Mouse (Mus musculus) hindbrain, embryonic 13.5 days (tissue): ENCODE results near the gene Npw. TPM values are rescaled to one million over a fixed set of nuclear protein-coding genes. Genes with fewer than 3 reads are reported as not detected.

ENCODE experiments used
- ATAC-seq: fragments of 200-750 bp; cut with Nextera tagmentation; 2 replicates; pipeline ENCODE4 v1.8.0; 2017; ENCODE audit warnings: moderate TSS enrichment; ENCODE audit not compliant: low FRiP score
- H3K27ac ChIP-seq: fragments of 300-500 bp; sonication (generic); 2 replicates; pipeline ENCODE4 v1.5.1; 2015; ENCODE audit warnings: inconsistent platforms, mild to moderate bottlenecking, moderate library complexity
- H3K27me3 ChIP-seq: fragments of 300-500 bp; sonication (generic); 2 replicates; pipeline ENCODE4 v1.6.1; 2015; ENCODE audit warnings: mild to moderate bottlenecking, inconsistent platforms
- H3K36me3 ChIP-seq: fragments of 300-500 bp; sonication (generic); 2 replicates; pipeline ENCODE4 v1.6.1; 2015; ENCODE audit warnings: mild to moderate bottlenecking, inconsistent platforms
- H3K4me1 ChIP-seq: fragments of 300-500 bp; sonication (generic); replicated peaks from 2 replicates; pipeline ENCODE4 v1.6.1; 2015; ENCODE audit warnings: inconsistent platforms
- H3K4me2 ChIP-seq: fragments of 300-500 bp; sonication (generic); 2 replicates; pipeline ENCODE4 v1.6.1; 2015; ENCODE audit warnings: inconsistent platforms, mild to moderate bottlenecking, moderate library complexity
- H3K4me3 ChIP-seq: fragments of 300-500 bp; sonication (generic); 2 replicates; pipeline ENCODE4 v1.5.1; 2015; ENCODE audit warnings: mild to moderate bottlenecking, inconsistent platforms
- H3K9ac ChIP-seq: fragments of 300-500 bp; sonication (generic); 2 replicates; pipeline ENCODE4 v1.6.1; 2015; ENCODE audit warnings: mild to moderate bottlenecking, inconsistent platforms
- H3K9me3 ChIP-seq: fragments of 300-500 bp; sonication (generic); 2 replicates; pipeline ENCODE4 v1.6.1; 2016; ENCODE audit warnings: inconsistent platforms
- WGBS: fragments of 180-500 bp; shearing (Covaris S2); methylation state at CpG from one replicate; pipeline ENCODE4 v1.1.7; 2015; 5-methylcytosine and 5-hydroxymethylcytosine counted together
- polyA plus RNA-seq: library from polyadenylated mRNA; unstranded; fragments of >200 nt; fragmentation: Nextera tagmentation; extraction: Ambion mirVana; gene quantifications from 2 replicates; pipeline ENCODE4 v1.2.1, GENCODE M21; 2015

The Npw gene
- polyA plus RNA-seq, 1 experiment from 2014 or later: not detected

GRCm38 (mm10) chr17:24635694-24636093 lies 22.6 kb downstream of the Npw start:
- Histone ChIP-seq H3K9me3 (no peaks in the 10 kb centered on the region), H3K27me3 (no peaks in the 10 kb centered on the region), H3K4me1 (peaks cover 24% of the 10 kb centered on the region), H3K27ac (no peak overlapping the region), H3K36me3 (peaks cover 19% of the 10 kb centered on the region), H3K4me2 (no peak overlapping the region), H3K4me3 (no peak overlapping the region), H3K9ac (no peak overlapping the region)
- no peak for ATAC-seq
- 92% methylated on average over 5 of the region's 5 CpGs for WGBS

- 98% methylated on average over 4 of the region's 4 CpGs for WGBS
- no peak overlapping the region for H3K4me2 ChIP-seq
- peaks cover 24% of the 10 kb centered on the region for H3K4me1 ChIP-seq
- no peak overlapping the region for H3K9ac ChIP-seq
- H3K27me3 ChIP-seq: no peaks in the 10 kb centered on the region
- H3K4me3 ChIP-seq: no peak overlapping the region
- H3K36me3 ChIP-seq: peaks cover 19% of the 10 kb centered on the region
- no peaks in the 10 kb centered on the region for H3K9me3 ChIP-seq
- no peak overlapping the region for H3K27ac ChIP-seq
- ATAC-seq: no peak
Measured at GRCm38 (mm10) chr17:24635024-24635423, 23.2 kb downstream of the Npw start.

- Histone ChIP-seq H3K4me2 (no peak overlapping the region), H3K27me3 (no peaks in the 10 kb centered on the region), H3K9me3 (no peaks in the 10 kb centered on the region), H3K27ac (no peak overlapping the region), H3K4me3 (no peak overlapping the region), H3K4me1 (peaks cover 24% of the 10 kb centered on the region), H3K9ac (no peak overlapping the region), H3K36me3 (peaks cover 26% of the 10 kb centered on the region)
- 94% methylated on average over 11 of the region's 11 CpGs for WGBS
- ATAC-seq: no peak
Measured at GRCm38 (mm10) chr17:24633831-24634230, 24.4 kb downstream of the Npw start.

- Histone ChIP-seq H3K4me3 (peak overlapping the region; percentile 68), H3K4me2 (peak overlapping the region; percentile 89), H3K9me3 (no peaks in the 10 kb centered on the region), H3K27me3 (no peaks in the 10 kb centered on the region), H3K36me3 (peaks cover 28% of the 10 kb centered on the region), H3K9ac (peak overlapping the region; percentile 75), H3K27ac (peak overlapping the region; percentile 76), H3K4me1 (peaks cover 26% of the 10 kb centered on the region)
- ATAC-seq: peak; percentile 53
- 15% methylated on average over 22 of the region's 22 CpGs for WGBS
Measured at GRCm38 (mm10) chr17:24632813-24633449, 25.3 kb downstream of the Npw start.

- WGBS: 2% methylated on average over 51 of the region's 51 CpGs
- Histone ChIP-seq H3K27ac (peak within 1 kb of the TSS; percentile 76), H3K4me2 (peak within 1 kb of the TSS; percentile 89), H3K9ac (peak within 1 kb of the TSS; percentile 75), H3K36me3 (peaks cover 35% of the 10 kb centered on the region), H3K4me3 (peak within 1 kb of the TSS; percentile 68), H3K9me3 (no peaks in the 10 kb centered on the region), H3K27me3 (no peaks in the 10 kb centered on the region), H3K4me1 (peaks cover 26% of the 10 kb centered on the region)
- peak; percentile 88 for ATAC-seq
Measured at GRCm38 (mm10) chr17:24632167-24632812, 26.0 kb downstream of the Npw start, which contains the start of the genes Tsc2 and Nthl1. Gene Tsc2, minus strand, starts transcription at chr17:24632630. Gene Nthl1, plus strand, starts transcription at chr17:24632680.

- no peaks in the 10 kb centered on the region for H3K9me3 ChIP-seq
- whole genome bisulfite sequencing: 92% methylated on average over 14 of the region's 14 CpGs
- H3K4me2 ChIP-seq: no peak overlapping the region
- H3K9ac ChIP-seq: no peak overlapping the region
- H3K27me3 ChIP-seq: no peaks in the 10 kb centered on the region
- H3K4me1 ChIP-seq: peaks cover 26% of the 10 kb centered on the region
- no peak overlapping the region for H3K4me3 ChIP-seq
- peaks cover 57% of the 10 kb centered on the region for H3K36me3 ChIP-seq
- ATAC-seq: no peak
- no peak overlapping the region for H3K27ac ChIP-seq
Measured at GRCm38 (mm10) chr17:24630072-24630471, 28.2 kb downstream of the Npw start.

GRCm38 (mm10) chr17:24628646-24629045 lies 29.6 kb downstream of the Npw start:
- Histone ChIP-seq H3K36me3 (peaks cover 71% of the 10 kb centered on the region), H3K27me3 (no peaks in the 10 kb centered on the region), H3K4me1 (peaks cover 21% of the 10 kb centered on the region), H3K9ac (no peak overlapping the region), H3K27ac (no peak overlapping the region), H3K4me3 (no peak overlapping the region), H3K4me2 (no peak overlapping the region), H3K9me3 (no peaks in the 10 kb centered on the region)
- ATAC-seq: no peak
- WGBS: 59% methylated on average over 5 of the region's 5 CpGs

GRCm38 (mm10) chr17:24625472-24625871 lies 32.8 kb downstream of the Npw start:
- peaks cover 100% of the 10 kb centered on the region for H3K36me3 ChIP-seq
- H3K9me3 ChIP-seq: no peaks in the 10 kb centered on the region
- no peak overlapping the region for H3K27ac ChIP-seq
- no peak overlapping the region for H3K4me3 ChIP-seq
- 93% methylated on average over 8 of the region's 8 CpGs for WGBS
- H3K9ac ChIP-seq: no peak overlapping the region
- ATAC-seq: no peak
- 0 out of 2 replicates have a peak, but pooled peaks cover 3% of the 10 kb centered on the region for H3K4me1 ChIP-seq
- H3K4me2 ChIP-seq: no peak overlapping the region
- no peaks in the 10 kb centered on the region for H3K27me3 ChIP-seq

- Histone ChIP-seq H3K9ac (0 out of 2 replicates have a peak overlapping the region, but pooled peaks have one; percentile 24), H3K4me1 (no peaks in the 10 kb centered on the region), H3K4me3 (no peak overlapping the region), H3K36me3 (peaks cover 94% of the 10 kb centered on the region), H3K27me3 (no peaks in the 10 kb centered on the region), H3K4me2 (no peak overlapping the region), H3K27ac (no peak overlapping the region), H3K9me3 (no peaks in the 10 kb centered on the region)
- 89% methylated on average over 14 of the region's 14 CpGs for WGBS
- ATAC-seq: no peak
Measured at GRCm38 (mm10) chr17:24617561-24618194, 40.6 kb downstream of the Npw start.

- H3K27me3 ChIP-seq: no peaks in the 10 kb centered on the region
Measured at GRCm38 (mm10) chr17:24610711-24611110, 47.5 kb downstream of the Npw start.

GRCm38 (mm10) chr17:24608874-24609273 lies 49.4 kb downstream of the Npw start:
- Histone ChIP-seq H3K4me3 (no peak overlapping the region), H3K27me3 (no peaks in the 10 kb centered on the region), H3K9me3 (no peaks in the 10 kb centered on the region), H3K4me1 (no peaks in the 10 kb centered on the region), H3K4me2 (no peak overlapping the region), H3K36me3 (peaks cover 79% of the 10 kb centered on the region), H3K9ac (no peak overlapping the region), H3K27ac (no peak overlapping the region)
- ATAC-seq: no peak
- 95% methylated on average over 8 of the region's 8 CpGs for WGBS

More at GRCm38 (mm10) chr17:24610711-24611110, 47.5 kb downstream of the Npw start:
- Histone ChIP-seq H3K36me3 (peaks cover 79% of the 10 kb centered on the region), H3K4me2 (no peak overlapping the region), H3K9me3 (no peaks in the 10 kb centered on the region), H3K9ac (no peak overlapping the region), H3K4me3 (no peak overlapping the region), H3K4me1 (no peaks in the 10 kb centered on the region), H3K27ac (no peak overlapping the region)
- 92% methylated on average over 2 of the region's 2 CpGs for WGBS
- no peak for ATAC-seq

GRCm38 (mm10) chr17:24608370-24608769 lies 49.9 kb downstream of the Npw start:
- WGBS: 96% methylated on average over 4 of the region's 4 CpGs
- H3K27me3 ChIP-seq: no peaks in the 10 kb centered on the region
- no peak overlapping the region for H3K4me2 ChIP-seq
- H3K27ac ChIP-seq: no peak overlapping the region
- H3K4me1 ChIP-seq: no peaks in the 10 kb centered on the region
- peaks cover 78% of the 10 kb centered on the region for H3K36me3 ChIP-seq
- ATAC-seq: no peak
- H3K9me3 ChIP-seq: no peaks in the 10 kb centered on the region
- no peak overlapping the region for H3K4me3 ChIP-seq
- H3K9ac ChIP-seq: no peak overlapping the region
